Mouse (Mus musculus): ENCODE measurements at regions not wholly inside any gene's neighbourhood (a gene's known extent, or its start where the extent isn't known, plus 50 kb on each side); places are given as distances from the start of the nearest gene placed in this dataset.

DNA sequence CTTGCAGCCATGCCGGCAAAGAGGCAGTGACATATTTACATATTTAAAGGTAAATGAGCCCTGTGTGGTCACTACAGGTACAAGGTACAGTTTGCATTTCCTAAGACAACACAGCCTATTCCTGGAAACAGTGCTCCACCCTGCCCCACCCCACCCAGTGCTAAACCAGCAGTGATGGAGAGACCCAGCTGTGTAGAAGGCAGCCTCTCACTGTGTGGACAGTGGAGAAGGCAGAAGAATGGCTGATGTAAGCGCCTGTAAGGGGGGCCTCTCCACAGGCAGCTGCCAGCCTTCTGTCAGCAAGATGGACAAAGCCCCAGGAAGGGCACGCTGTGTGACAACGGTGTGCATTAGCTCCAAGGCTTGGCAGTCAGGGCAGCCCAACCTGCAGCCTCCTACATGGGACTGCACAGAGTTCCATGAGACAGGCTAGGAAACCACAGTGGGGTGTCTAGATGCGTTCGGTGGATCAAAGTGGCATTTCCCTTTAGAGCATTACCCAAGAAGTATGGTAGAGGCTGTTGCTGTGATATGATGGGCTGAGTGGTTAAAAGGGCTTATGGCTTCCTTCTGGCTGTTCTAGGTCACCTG is 249.2 kb upstream of the Cdh4 start:
- Histone ChIP-seq H3K4me1 (ENCODE audit: control insufficient read depth, insufficient read depth, low read length) (peaks cover 4% of the 10 kb centered on the region), H3K27ac (ENCODE audit: insufficient read depth, low read length) (no peak overlapping the region), H3K4me3 (ENCODE audit: insufficient read depth, low read length) (no peak overlapping the region)
- TF ChIP-seq POLR2A (IDR thresholded peaks at IDR 0.05; ENCODE audit: low read depth, low read length) (no peak), CTCF (IDR thresholded peaks at IDR 0.05; ENCODE audit: borderline replicate concordance, insufficient read depth, low read length) (no peak)

GRCm38 (mm10) chr2:179193507-179194160 is 248.6 kb upstream of the Cdh4 start:
- no peak for TF ChIP-seq POLR2A (IDR thresholded peaks at IDR 0.05; ENCODE audit: low read depth, low read length)
- TF ChIP-seq CTCF (IDR thresholded peaks at IDR 0.05; ENCODE audit: borderline replicate concordance, insufficient read depth, low read length) = peak; percentile 79
- no peak overlapping the region for H3K27ac ChIP-seq (ENCODE audit: insufficient read depth, low read length)
- H3K4me3 ChIP-seq (ENCODE audit: insufficient read depth, low read length) = no peak overlapping the region
- peaks cover 4% of the 10 kb centered on the region for H3K4me1 ChIP-seq (ENCODE audit: control insufficient read depth, insufficient read depth, low read length)

GRCm38 (mm10) chr2:179197471-179197870 is 244.8 kb upstream of the Cdh4 start:
- TF ChIP-seq POLR2A (IDR thresholded peaks at IDR 0.05; ENCODE audit: low read depth, low read length) (no peak), CTCF (IDR thresholded peaks at IDR 0.05; ENCODE audit: borderline replicate concordance, insufficient read depth, low read length) (no peak)
- H3K4me3 ChIP-seq (ENCODE audit: insufficient read depth, low read length) = no peak overlapping the region
- no peaks in the 10 kb centered on the region for H3K4me1 ChIP-seq (ENCODE audit: control insufficient read depth, insufficient read depth, low read length)
- H3K27ac ChIP-seq (ENCODE audit: insufficient read depth, low read length) = no peak overlapping the region

GRCm38 (mm10) chr2:179200495-179200894 is 241.7 kb upstream of the Cdh4 start:
- Histone ChIP-seq H3K27ac (ENCODE audit: insufficient read depth, low read length) (no peak overlapping the region), H3K4me3 (ENCODE audit: insufficient read depth, low read length) (no peak overlapping the region), H3K4me1 (ENCODE audit: control insufficient read depth, insufficient read depth, low read length) (no peaks in the 10 kb centered on the region)
- TF ChIP-seq CTCF (IDR thresholded peaks at IDR 0.05; ENCODE audit: borderline replicate concordance, insufficient read depth, low read length) (no peak), POLR2A (IDR thresholded peaks at IDR 0.05; ENCODE audit: low read depth, low read length) (no peak)

DNA sequence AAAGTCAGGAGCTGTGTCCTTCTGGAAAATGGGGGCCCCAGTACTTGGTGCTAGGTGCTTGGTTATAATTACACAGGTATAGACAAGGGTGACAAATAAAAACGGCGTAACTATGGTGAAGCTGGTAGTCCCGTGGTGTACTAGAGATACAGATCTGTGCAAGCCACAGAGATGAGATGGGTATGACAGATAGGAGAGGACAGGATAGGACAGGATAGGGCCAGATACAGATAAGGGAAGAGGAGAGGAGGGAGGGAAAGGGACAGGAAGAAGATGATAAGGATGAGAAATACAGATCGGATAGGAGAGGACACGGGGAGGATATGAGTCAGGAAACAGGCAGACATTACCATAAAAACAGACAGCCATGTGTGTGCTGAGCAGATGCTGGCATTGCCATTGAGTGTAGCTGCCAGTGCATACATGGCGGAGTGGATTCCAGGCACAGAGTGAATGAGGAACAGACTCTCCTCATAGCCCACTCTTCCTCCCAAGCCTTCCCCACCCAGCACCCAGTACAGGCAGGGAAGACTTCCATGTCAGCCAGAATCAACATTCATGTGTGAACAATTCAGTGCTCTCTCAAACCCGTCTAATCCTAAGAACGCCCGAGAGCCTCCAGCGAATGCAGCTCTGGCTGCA is 231.9 kb upstream of the Cdh4 start:
- TF ChIP-seq CTCF (IDR thresholded peaks at IDR 0.05; ENCODE audit: borderline replicate concordance, insufficient read depth, low read length) = no peak
- TF ChIP-seq POLR2A (IDR thresholded peaks at IDR 0.05; ENCODE audit: low read depth, low read length) = no peak
- H3K4me1 ChIP-seq (ENCODE audit: control insufficient read depth, insufficient read depth, low read length) = no peaks in the 10 kb centered on the region
- H3K27ac ChIP-seq (ENCODE audit: insufficient read depth, low read length) = no peak overlapping the region
- no peak overlapping the region for H3K4me3 ChIP-seq (ENCODE audit: insufficient read depth, low read length)

DNA sequence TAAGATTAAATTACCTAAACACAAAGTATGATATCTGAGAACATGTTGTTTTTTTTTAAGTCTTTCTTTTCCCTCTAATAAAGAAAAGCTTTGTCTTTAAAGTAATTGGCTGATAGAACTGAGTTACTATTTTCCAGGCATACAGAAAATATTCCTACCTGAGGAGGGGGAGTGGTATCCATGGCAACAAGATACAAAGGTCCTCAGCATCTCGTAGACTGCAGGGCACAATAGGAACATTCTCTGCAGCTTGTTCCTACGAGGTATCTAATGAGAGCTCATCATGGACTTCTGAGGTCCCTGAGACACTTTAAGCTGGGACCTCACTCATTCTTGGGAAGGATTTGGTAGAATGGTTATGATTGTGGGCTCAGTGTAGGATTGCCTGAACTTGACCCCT is 225.5 kb upstream of the Cdh4 start:
- TF ChIP-seq CTCF (IDR thresholded peaks at IDR 0.05; ENCODE audit: borderline replicate concordance, insufficient read depth, low read length) (no peak), POLR2A (IDR thresholded peaks at IDR 0.05; ENCODE audit: low read depth, low read length) (no peak)
- H3K4me3 ChIP-seq (ENCODE audit: insufficient read depth, low read length) = no peak overlapping the region
- H3K27ac ChIP-seq (ENCODE audit: insufficient read depth, low read length) = no peak overlapping the region
- H3K4me1 ChIP-seq (ENCODE audit: control insufficient read depth, insufficient read depth, low read length) = no peaks in the 10 kb centered on the region

- no peak overlapping the region for H3K27ac ChIP-seq (ENCODE audit: insufficient read depth, low read length)
- H3K4me3 ChIP-seq (ENCODE audit: insufficient read depth, low read length) = no peak overlapping the region
- no peaks in the 10 kb centered on the region for H3K4me1 ChIP-seq (ENCODE audit: control insufficient read depth, insufficient read depth, low read length)
- TF ChIP-seq POLR2A (IDR thresholded peaks at IDR 0.05; ENCODE audit: low read depth, low read length) = no peak
- no peak for TF ChIP-seq CTCF (IDR thresholded peaks at IDR 0.05; ENCODE audit: borderline replicate concordance, insufficient read depth, low read length)
These were observed 214.1 kb upstream of the Cdh4 start for GRCm38 (mm10) chr2:179228096-179228495.

GRCm38 (mm10) chr2:179231708-179232354 is 210.4 kb upstream of the Cdh4 start:
- TF ChIP-seq POLR2A (IDR thresholded peaks at IDR 0.05; ENCODE audit: low read depth, low read length) (no peak), CTCF (IDR thresholded peaks at IDR 0.05; ENCODE audit: borderline replicate concordance, insufficient read depth, low read length) (no peak)
- no peak overlapping the region for H3K4me3 ChIP-seq (ENCODE audit: insufficient read depth, low read length)
- H3K27ac ChIP-seq (ENCODE audit: insufficient read depth, low read length) = no peak overlapping the region
- H3K4me1 ChIP-seq (ENCODE audit: control insufficient read depth, insufficient read depth, low read length) = no peaks in the 10 kb centered on the region

DNA sequence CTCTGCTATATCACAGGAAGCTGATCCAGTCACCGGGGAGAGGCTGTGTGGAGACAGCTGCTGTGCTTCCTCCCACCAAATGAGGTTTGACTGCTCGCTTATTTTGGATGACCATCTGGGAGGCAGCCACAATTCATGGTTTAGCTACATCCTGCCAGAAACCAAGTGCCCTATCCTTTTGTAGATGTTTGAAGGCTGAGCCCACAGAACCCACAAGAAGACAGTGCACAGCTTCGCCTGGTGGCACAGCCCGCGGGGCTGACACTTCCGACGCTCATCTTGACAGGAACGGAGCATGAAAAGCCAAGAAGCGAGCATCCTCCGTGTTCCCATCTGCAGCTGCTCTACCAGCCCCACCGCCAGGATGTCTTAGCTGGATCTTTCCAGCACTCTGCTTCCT is 204.1 kb upstream of the Cdh4 start:
- no peak for TF ChIP-seq POLR2A (IDR thresholded peaks at IDR 0.05; ENCODE audit: low read depth, low read length)
- TF ChIP-seq CTCF (IDR thresholded peaks at IDR 0.05; ENCODE audit: borderline replicate concordance, insufficient read depth, low read length) = no peak
- H3K27ac ChIP-seq (ENCODE audit: insufficient read depth, low read length) = no peak overlapping the region

GRCm38 (mm10) chr2:179260892-179261291 is 181.3 kb upstream of the Cdh4 start:
- no peak overlapping the region for H3K4me3 ChIP-seq (ENCODE audit: insufficient read depth, low read length)
- H3K27ac ChIP-seq (ENCODE audit: insufficient read depth, low read length) = no peak overlapping the region
- TF ChIP-seq POLR2A (IDR thresholded peaks at IDR 0.05; ENCODE audit: low read depth, low read length) = no peak
- TF ChIP-seq CTCF (IDR thresholded peaks at IDR 0.05; ENCODE audit: borderline replicate concordance, insufficient read depth, low read length) = no peak
- H3K4me1 ChIP-seq (ENCODE audit: control insufficient read depth, insufficient read depth, low read length) = no peaks in the 10 kb centered on the region

More for the DNA sequence above, 204.1 kb upstream of the Cdh4 start:
- H3K4me3 ChIP-seq (ENCODE audit: insufficient read depth, low read length) = no peak overlapping the region
- no peaks in the 10 kb centered on the region for H3K4me1 ChIP-seq (ENCODE audit: control insufficient read depth, insufficient read depth, low read length)

Measured in embryonic fibroblast, embryonic 13.5 days (primary cell).